Mouse (Mus musculus) kidney, embryonic 14.5 days (tissue): ENCODE data around the gene Arhgap10. TPM values are rescaled to one million over a fixed set of nuclear protein-coding genes. Genes with fewer than 3 reads are reported as not detected.
A peak's percentile ranks its signal among the peaks of the same experiment; 100 is the strongest.

Experiments
- ATAC-seq: fragments of 200-750 bp; cut with Nextera tagmentation; 2 replicates; pipeline ENCODE4 v1.8.0; 2017; ENCODE audit warnings: moderate number of reproducible peaks, mild to moderate bottlenecking, moderate TSS enrichment, moderate library complexity; ENCODE audit not compliant: low FRiP score, low TSS enrichment
- H3K27ac ChIP-seq: fragments of 300-500 bp; sonication (generic); 2 replicates; pipeline ENCODE4 v1.5.1; 2014; ENCODE audit warnings: low read depth, mild to moderate bottlenecking, low read length, moderate library complexity, mixed read lengths
- H3K27me3 ChIP-seq: fragments of 300-500 bp; sonication (generic); 2 replicates; pipeline ENCODE4 v1.6.1; 2014; ENCODE audit warnings: mild to moderate bottlenecking, low read length; ENCODE audit not compliant: control insufficient read depth, insufficient read depth
- H3K36me3 ChIP-seq: fragments of 300-500 bp; sonication (generic); 2 replicates; pipeline ENCODE4 v1.6.1; 2014; ENCODE audit warnings: low read length, mixed read lengths; ENCODE audit not compliant: control insufficient read depth, insufficient read depth
- H3K4me1 ChIP-seq: fragments of 300-500 bp; sonication (generic); 2 replicates; pipeline ENCODE4 v1.6.1; 2014; ENCODE audit warnings: low read length, mixed read lengths; ENCODE audit not compliant: control insufficient read depth, insufficient read depth
- H3K4me2 ChIP-seq: fragments of 300-500 bp; sonication (generic); replicated peaks from 2 replicates; pipeline ENCODE4 v1.6.1; 2014; ENCODE audit warnings: low read depth, mild to moderate bottlenecking, low read length
- H3K4me3 ChIP-seq: fragments of 300-500 bp; sonication (generic); 2 replicates; pipeline ENCODE4 v1.5.1; 2014; ENCODE audit warnings: mild to moderate bottlenecking, low read length
- H3K9ac ChIP-seq: fragments of 300-500 bp; sonication (generic); 2 replicates; pipeline ENCODE4 v1.6.1; 2014; ENCODE audit warnings: low read depth, mild to moderate bottlenecking, low read length, moderate library complexity
- H3K9me3 ChIP-seq: fragments of 300-500 bp; sonication (generic); 2 replicates; pipeline ENCODE4 v1.6.1; 2016; ENCODE audit warnings: low read length; ENCODE audit not compliant: control insufficient read depth
- WGBS: fragments of 180-500 bp; shearing (Covaris S2); extraction: QIAGEN DNeasy Blood & Tissue Kit; methylation state at CpG from one replicate; pipeline ENCODE4 v1.1.7; 2014; 5-methylcytosine and 5-hydroxymethylcytosine counted together
- polyA plus RNA-seq: library from polyadenylated mRNA; unstranded; fragments of >200 nt; fragmentation: Nextera tagmentation; extraction: Ambion mirVana; gene quantifications from 2 replicates; pipeline ENCODE4 v1.2.1, GENCODE M21; 2014

The Arhgap10 gene
- polyA plus RNA-seq, 1 experiment from 2014 or later, result 29.4 TPM

DNA sequence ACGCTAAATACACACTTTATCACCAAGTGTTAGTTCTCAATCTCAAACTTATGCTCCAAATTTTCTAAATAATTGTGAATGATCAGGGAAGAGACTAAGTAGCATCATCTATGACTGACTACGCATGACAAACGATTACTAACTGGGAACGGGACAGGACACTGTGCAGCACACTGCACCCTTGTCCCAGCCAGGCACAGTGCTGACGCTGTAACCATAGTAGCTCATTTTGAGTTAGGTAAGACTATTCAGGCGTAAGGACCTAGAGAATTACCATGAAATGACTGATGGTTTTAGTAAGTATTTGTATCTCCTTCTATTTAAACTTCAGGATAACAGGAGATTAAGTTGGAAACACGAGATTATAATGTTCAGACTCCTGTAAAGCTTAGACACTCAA lies 33.5 kb downstream of the Arhgap10 start:
- H3K4me1 ChIP-seq, result peaks cover 20% of the 10 kb centered on the region
- no peak overlapping the region for H3K9ac ChIP-seq
- ATAC-seq, result no peak
- H3K4me3 ChIP-seq, result no peak overlapping the region
- no peaks in the 10 kb centered on the region for H3K9me3 ChIP-seq
- no peak overlapping the region for H3K4me2 ChIP-seq
- no peak overlapping the region for H3K27ac ChIP-seq
- H3K27me3 ChIP-seq, result no peaks in the 10 kb centered on the region
- H3K36me3 ChIP-seq, result no peaks in the 10 kb centered on the region
- 71% methylated on average over 7 of the region's 7 CpGs for WGBS

DNA sequence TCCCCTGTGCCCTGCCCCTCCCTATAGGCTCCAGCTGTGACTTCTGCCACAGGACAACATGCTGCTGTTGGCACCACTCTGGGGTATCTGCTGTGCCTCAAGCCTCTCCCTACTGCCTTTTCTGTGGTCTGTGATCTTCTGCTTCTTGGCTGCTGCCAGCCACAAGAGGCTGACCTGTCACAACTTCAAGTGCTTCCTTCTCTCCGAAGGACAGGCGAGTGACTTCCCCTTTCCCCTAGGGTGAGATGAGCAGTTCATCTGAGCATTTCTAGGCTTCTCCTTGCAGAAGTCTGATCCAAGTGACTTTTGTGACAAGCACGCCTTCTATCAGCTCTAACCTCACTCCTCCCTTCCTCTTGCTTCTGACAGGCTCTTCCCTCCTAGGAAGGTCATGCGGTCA lies 34.1 kb downstream of the Arhgap10 start:
- peaks cover 14% of the 10 kb centered on the region for H3K4me1 ChIP-seq
- no peaks in the 10 kb centered on the region for H3K9me3 ChIP-seq
- H3K27me3 ChIP-seq, result no peaks in the 10 kb centered on the region
- H3K4me3 ChIP-seq, result no peak overlapping the region
- no peak overlapping the region for H3K4me2 ChIP-seq
- 74% methylated on average over 4 of the region's 4 CpGs for WGBS
- no peak overlapping the region for H3K27ac ChIP-seq
- no peak overlapping the region for H3K9ac ChIP-seq
- H3K36me3 ChIP-seq, result no peaks in the 10 kb centered on the region
- ATAC-seq, result no peak

DNA sequence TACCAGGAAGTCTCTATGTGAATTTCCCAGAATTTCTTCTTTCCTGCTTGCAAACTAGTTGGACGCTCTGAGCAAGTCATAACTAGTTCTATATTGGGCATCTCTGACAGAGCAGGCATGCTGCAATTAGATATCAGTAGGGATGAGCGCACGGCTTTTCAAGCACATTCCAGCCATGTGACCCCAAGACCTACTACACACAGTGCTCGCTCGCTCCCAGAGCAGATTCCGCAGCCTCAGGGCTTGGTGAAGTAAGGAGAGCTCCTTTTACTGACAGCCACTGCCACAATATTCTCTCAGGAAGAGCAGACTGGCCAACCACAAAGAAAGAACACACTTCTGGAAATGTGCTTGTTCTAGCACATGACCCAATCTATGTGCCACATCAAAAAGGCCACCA lies 36.0 kb downstream of the Arhgap10 start:
- no peaks in the 10 kb centered on the region for H3K9me3 ChIP-seq
- peak; percentile 47; the same call in 1 of the 2 replicates for ATAC-seq
- WGBS, result 38% methylated on average over 6 of the region's 6 CpGs
- H3K4me3 ChIP-seq, result no peak overlapping the region
- no peak overlapping the region for H3K9ac ChIP-seq
- H3K4me2 ChIP-seq, result no peak overlapping the region
- peaks cover 20% of the 10 kb centered on the region for H3K4me1 ChIP-seq
- no peak overlapping the region for H3K27ac ChIP-seq
- H3K36me3 ChIP-seq, result no peaks in the 10 kb centered on the region
- no peaks in the 10 kb centered on the region for H3K27me3 ChIP-seq

DNA sequence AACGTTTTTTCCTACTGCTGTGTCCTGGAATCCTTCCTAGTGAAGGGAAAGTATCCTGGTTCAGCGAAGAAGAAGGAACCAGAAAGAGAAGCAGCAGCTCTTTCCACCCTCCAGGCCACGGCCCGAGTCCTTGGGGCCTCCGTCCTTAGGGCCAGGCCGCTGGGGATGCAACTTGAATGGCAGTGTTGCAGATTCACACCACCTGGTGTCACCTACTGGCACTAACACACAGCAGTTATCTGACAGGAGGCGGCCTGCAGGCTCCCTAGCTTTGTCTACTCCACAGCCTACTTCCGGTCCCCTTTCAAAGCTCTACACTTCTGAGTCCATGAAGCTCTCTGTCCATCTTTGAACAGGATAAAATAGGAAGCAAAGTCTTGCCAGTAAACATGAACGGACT lies 37.8 kb downstream of the Arhgap10 start:
- Histone ChIP-seq H3K27ac (no peak overlapping the region), H3K4me3 (no peak overlapping the region), H3K4me1 (peaks cover 19% of the 10 kb centered on the region), H3K4me2 (no peak overlapping the region), H3K9me3 (no peaks in the 10 kb centered on the region), H3K9ac (no peak overlapping the region), H3K27me3 (no peaks in the 10 kb centered on the region), H3K36me3 (no peaks in the 10 kb centered on the region)
- 77% methylated on average over 9 of the region's 9 CpGs for WGBS
- ATAC-seq, result no peak

DNA sequence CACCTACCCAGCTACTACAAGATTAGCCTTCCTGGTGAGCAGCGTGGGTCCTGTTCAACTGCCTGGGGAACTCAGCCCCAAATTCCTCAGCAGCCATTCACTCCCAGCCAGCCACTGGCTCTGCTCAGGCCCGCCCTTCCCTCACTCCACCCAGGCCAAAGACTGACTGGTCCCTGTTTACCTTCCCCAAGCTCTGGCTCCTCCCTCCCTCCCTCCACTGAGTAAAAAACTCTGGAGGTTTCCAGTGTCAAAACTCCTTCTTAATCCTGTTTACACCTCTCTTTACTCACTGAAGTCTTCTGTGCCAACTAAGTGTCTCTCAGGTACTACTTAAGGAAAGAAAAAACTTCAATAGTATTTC lies 38.9 kb downstream of the Arhgap10 start:
- Histone ChIP-seq H3K27me3 (no peaks in the 10 kb centered on the region), H3K27ac (no peak overlapping the region), H3K4me2 (no peak overlapping the region), H3K4me3 (no peak overlapping the region), H3K36me3 (no peaks in the 10 kb centered on the region), H3K9me3 (no peaks in the 10 kb centered on the region), H3K9ac (no peak overlapping the region), H3K4me1 (peaks cover 18% of the 10 kb centered on the region)
- ATAC-seq, result peak; percentile 32; the same call in 1 of the 2 replicates
- WGBS, result 41% methylated on average over 2 of the region's 2 CpGs

DNA sequence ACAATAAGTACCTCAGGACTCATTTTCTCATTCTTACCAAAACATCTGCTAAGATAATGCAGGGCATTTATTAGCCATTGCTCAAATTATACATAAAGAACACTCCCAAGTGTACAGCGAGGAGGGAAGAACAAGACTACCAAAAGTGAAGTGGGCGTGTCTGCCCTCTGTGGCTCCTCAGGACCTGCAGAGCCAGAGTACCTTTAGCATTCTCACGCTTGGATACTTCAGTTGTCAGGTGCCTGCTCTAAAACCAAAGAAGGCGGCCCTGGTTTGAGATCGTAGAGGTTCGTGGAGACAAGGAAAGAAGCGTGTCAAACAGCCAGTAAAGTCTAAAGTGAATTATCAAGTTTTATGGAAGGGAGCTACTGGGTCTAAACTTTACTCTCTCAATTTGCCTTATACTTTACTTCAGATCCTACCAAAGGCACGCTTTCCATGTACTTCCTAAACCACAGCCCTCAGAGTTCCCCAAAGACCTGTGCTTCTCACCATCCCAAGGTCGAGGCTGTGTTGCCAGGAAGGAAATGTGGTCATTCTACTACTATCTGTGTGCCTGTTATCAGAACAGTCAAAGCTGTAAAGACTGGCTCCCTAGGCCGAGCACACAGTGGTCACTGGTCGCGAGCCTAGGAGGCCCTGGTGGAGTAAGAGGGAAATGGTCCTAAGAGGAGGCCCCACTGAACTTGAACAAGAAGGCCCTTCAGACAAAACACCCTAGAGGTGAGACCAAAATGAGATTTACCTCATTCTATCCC lies 39.4 kb downstream of the Arhgap10 start:
- 74% methylated on average over 12 of the region's 12 CpGs for WGBS
- Histone ChIP-seq H3K4me1 (peaks cover 23% of the 10 kb centered on the region), H3K4me3 (no peak overlapping the region), H3K4me2 (no peak overlapping the region), H3K9me3 (no peaks in the 10 kb centered on the region), H3K36me3 (no peaks in the 10 kb centered on the region), H3K9ac (no peak overlapping the region), H3K27me3 (no peaks in the 10 kb centered on the region), H3K27ac (no peak overlapping the region)
- no peak for ATAC-seq

DNA sequence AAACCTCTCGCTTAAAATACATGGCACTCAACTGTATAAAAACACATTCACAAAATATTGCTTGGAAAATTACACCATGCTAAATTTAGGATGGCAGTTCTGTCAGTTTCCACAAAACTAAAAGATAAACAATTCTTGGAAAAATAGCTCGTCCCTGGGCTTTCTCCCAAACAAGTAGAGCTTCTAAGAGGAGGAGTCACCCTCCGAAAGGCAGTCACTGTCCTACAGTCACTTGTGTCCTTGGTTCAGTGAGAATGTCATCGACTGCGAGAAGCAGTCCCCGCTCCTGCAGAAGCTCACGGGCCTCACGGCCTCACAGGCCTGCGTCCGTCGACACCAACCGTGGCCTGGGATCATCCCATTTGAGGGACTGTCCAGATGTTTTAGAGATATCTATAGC lies 40.1 kb downstream of the Arhgap10 start:
- Histone ChIP-seq H3K27ac (no peak overlapping the region), H3K9me3 (no peaks in the 10 kb centered on the region), H3K4me3 (no peak overlapping the region), H3K36me3 (no peaks in the 10 kb centered on the region), H3K27me3 (no peaks in the 10 kb centered on the region), H3K4me2 (no peak overlapping the region), H3K4me1 (peaks cover 25% of the 10 kb centered on the region), H3K9ac (no peak overlapping the region)
- ATAC-seq, result no peak
- 77% methylated on average over 12 of the region's 12 CpGs for WGBS

DNA sequence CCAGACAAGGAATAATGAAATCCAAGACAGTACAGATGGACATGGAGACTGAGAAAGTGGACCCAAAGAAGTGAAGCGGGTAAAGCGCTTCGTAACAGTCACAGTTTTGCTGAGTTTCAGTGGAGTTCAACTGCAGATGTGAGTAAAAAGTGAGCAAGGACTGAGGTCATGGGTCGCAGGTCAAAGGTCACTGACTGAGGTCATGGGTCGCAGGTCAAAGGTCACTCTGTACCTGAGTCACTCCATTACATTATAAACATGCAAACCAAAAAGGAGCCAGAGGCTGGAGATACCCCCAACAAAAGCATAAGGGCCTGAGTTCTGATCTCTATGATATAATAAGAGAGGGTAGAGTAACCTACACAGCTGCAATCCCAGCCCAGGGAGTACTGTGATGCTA lies 43.1 kb downstream of the Arhgap10 start:
- Histone ChIP-seq H3K4me2 (no peak overlapping the region), H3K27me3 (no peaks in the 10 kb centered on the region), H3K4me3 (no peak overlapping the region), H3K9ac (no peak overlapping the region), H3K27ac (no peak overlapping the region), H3K36me3 (no peaks in the 10 kb centered on the region), H3K9me3 (no peaks in the 10 kb centered on the region), H3K4me1 (peaks cover 20% of the 10 kb centered on the region)
- ATAC-seq, result no peak
- WGBS, result 91% methylated on average over 5 of the region's 5 CpGs

DNA sequence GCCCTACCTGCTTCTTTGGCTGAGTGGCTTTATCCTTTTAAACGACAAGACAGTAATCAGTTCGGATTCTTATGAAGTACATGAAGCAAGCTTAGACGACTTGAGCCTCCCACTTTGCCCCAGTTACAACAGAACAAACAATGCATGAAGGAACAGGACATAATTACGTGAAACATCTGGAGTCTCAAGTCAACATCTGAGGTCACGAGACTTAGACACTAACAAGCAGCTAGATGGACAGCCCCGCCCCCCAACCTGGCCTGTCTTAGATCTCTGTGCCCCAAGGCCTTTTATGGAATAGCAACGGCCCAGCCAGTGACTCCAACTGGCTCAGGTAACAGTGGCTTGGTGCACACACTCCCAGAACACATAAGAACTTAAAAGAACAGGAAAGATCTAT lies 44.0 kb downstream of the Arhgap10 start:
- 18% methylated on average over 7 of the region's 7 CpGs for WGBS

More for the DNA sequence above, 44.0 kb downstream of the Arhgap10 start:
- Histone ChIP-seq H3K27me3 (no peaks in the 10 kb centered on the region), H3K4me2 (no peak overlapping the region), H3K4me1 (peaks cover 20% of the 10 kb centered on the region), H3K9ac (no peak overlapping the region), H3K36me3 (no peaks in the 10 kb centered on the region), H3K9me3 (no peaks in the 10 kb centered on the region), H3K4me3 (no peak overlapping the region), H3K27ac (peak overlapping the region; percentile 9; the same call in 1 of the 2 replicates)
- peak; percentile 48; the same call in 1 of the 2 replicates for ATAC-seq
